Mouse (Mus musculus) liver, embryonic 12.5 days (tissue): Measurements from ENCODE around the gene Rps8. TPM values are rescaled to one million over a fixed set of nuclear protein-coding genes. Genes with fewer than 3 reads are reported as not detected.

ENCODE experiments used
- ATAC-seq: fragments of 200-750 bp; cut with Nextera tagmentation; 2 replicates; pipeline ENCODE4 v1.8.0; 2017; ENCODE audit warnings: moderate number of reproducible peaks, mild to moderate bottlenecking, moderate library complexity
- H3K27ac ChIP-seq: fragments of 300-500 bp; sonication (generic); 2 replicates; pipeline ENCODE4 v1.5.1; 2016; ENCODE audit warnings: mild to moderate bottlenecking
- H3K27me3 ChIP-seq: fragments of 300-500 bp; sonication (generic); replicated peaks from 2 replicates; pipeline ENCODE4 v1.6.1; 2016; ENCODE audit warnings: mild to moderate bottlenecking, moderate library complexity
- H3K36me3 ChIP-seq: fragments of 300-500 bp; sonication (generic); 2 replicates; pipeline ENCODE4 v1.6.1; 2016; ENCODE audit warnings: mild to moderate bottlenecking, moderate library complexity
- H3K4me1 ChIP-seq: fragments of 300-500 bp; sonication (generic); 2 replicates; pipeline ENCODE4 v1.6.1; 2016
- H3K4me2 ChIP-seq: fragments of 300-500 bp; sonication (generic); 2 replicates; pipeline ENCODE4 v1.6.1; 2016; ENCODE audit warnings: mild to moderate bottlenecking, moderate library complexity
- H3K4me3 ChIP-seq: fragments of 300-500 bp; sonication (generic); 2 replicates; pipeline ENCODE4 v1.5.1; 2016; ENCODE audit warnings: mild to moderate bottlenecking, moderate library complexity
- H3K9ac ChIP-seq: fragments of 300-500 bp; sonication (generic); 2 replicates; pipeline ENCODE4 v1.6.1; 2016; ENCODE audit warnings: mild to moderate bottlenecking, moderate library complexity
- H3K9me3 ChIP-seq: fragments of 300-500 bp; sonication (generic); replicated peaks from 2 replicates; pipeline ENCODE4 v1.6.1; 2016; ENCODE audit warnings: mild to moderate bottlenecking, moderate library complexity
- WGBS: fragments of 180-500 bp; shearing (Covaris S2); methylation state at CpG from one replicate; pipeline ENCODE4 v1.1.7; 2016; ENCODE audit not compliant: insufficient replicate concordance; 5-methylcytosine and 5-hydroxymethylcytosine counted together
- polyA plus RNA-seq: library from polyadenylated mRNA; unstranded; fragments of >200 nt; fragmentation: Nextera tagmentation; extraction: Ambion mirVana; gene quantifications from 2 replicates; pipeline ENCODE4 v1.2.1, GENCODE M21; 2016

Gene Rps8
- polyA plus RNA-seq, 1 experiment from 2014 or later = 969 TPM

DNA sequence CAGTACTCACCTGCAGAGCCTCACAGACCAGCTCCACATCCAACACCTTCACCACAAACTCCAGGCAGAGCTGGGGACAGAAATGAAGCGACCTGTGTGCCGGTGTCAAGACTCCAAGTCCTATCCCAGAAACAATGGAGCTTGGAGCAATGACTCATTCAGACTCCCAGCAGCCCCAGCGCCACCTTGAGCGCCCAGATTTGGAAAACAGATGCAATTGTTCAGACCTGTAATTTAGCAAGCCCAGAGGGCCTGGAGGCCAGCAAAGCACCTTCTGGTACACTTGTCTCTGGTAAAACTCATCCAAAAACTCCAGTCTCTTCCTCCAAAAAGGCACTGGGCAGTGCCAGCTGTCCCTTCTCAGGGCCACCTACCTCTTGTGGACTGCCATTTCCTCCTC is 33.8 kb downstream of the Rps8 start:
- H3K36me3 ChIP-seq = peaks cover 4% of the 10 kb centered on the region; the same call in 1 of the 2 replicates
- WGBS = 80% methylated on average over 4 of the region's 4 CpGs
- no peak overlapping the region for H3K4me2 ChIP-seq
- no peak overlapping the region for H3K4me3 ChIP-seq
- H3K9ac ChIP-seq = no peak overlapping the region; the same call in 1 of the 2 replicates
- ATAC-seq = no peak
- no peaks in the 10 kb centered on the region for H3K27me3 ChIP-seq
- peaks cover 57% of the 10 kb centered on the region for H3K4me1 ChIP-seq
- no peaks in the 10 kb centered on the region for H3K9me3 ChIP-seq
- no peak overlapping the region for H3K27ac ChIP-seq

DNA sequence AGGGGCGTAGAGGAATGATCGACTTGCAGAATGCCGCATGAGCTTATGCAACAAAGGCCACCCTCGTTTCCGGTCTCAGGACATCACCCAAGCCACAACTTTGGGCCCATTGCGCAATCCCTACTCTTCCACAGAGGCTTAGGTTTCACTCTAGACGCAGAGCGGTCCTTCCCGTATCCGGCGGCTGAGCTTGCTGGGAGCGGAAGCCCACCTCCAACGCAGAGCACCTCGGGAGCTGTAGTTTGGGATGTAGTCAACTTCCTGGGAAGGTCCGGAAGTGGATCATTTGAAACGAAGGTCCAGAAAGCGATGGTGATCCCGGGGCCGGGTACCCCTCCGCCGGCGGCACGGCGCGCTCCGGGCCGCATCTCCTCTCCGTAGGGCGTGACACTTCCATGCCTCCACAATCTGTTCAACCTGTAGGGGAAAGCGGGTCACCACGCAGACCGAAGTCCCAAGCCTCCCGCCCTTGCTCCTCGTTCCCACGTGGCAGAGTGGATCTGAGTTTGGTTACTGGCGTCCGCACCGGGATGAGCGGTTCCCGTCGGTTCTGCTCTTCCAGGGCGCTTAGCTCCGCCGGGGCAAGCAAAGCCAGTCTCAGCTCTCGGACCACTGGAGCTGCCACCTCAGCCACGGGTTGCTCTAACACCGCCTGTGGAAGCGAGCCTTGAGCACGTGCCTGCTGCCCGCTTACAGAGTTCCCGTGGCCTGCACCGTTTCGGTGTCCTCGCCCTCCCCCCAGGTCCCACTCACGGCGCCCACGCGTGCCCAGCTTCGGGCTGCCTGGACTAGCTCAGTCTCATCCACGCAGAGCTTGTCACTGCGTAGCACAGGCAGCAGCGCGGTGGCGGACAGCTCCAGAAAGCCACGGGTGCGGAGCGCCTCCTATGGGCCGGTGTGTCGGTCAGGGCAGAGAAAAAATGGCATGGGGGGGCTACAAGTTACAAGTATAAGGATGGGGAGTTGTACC is 35.3 kb downstream of the Rps8 start:
- ATAC-seq = peak; percentile 88
- WGBS = under 1% methylated on average over 68 of the region's 69 CpGs
- peak overlapping the region; percentile 71 for H3K4me3 ChIP-seq
- H3K27ac ChIP-seq = peak overlapping the region; percentile 76
- peak overlapping the region; percentile 97 for H3K4me2 ChIP-seq
- no peaks in the 10 kb centered on the region for H3K9me3 ChIP-seq
- no peaks in the 10 kb centered on the region for H3K27me3 ChIP-seq
- H3K9ac ChIP-seq = peak overlapping the region; percentile 80
- peaks cover 4% of the 10 kb centered on the region; the same call in 1 of the 2 replicates for H3K36me3 ChIP-seq
- H3K4me1 ChIP-seq = peaks cover 45% of the 10 kb centered on the region

GRCm38 (mm10) chr4:117120052-117120444 is 36.0 kb downstream of the Rps8 start:
- peak; percentile 5; the same call in 1 of the 2 replicates for ATAC-seq
- H3K9ac ChIP-seq = peak overlapping the region; percentile 80

GRCm38 (mm10) chr4:117119636-117120035 is 36.4 kb downstream of the Rps8 start:
- no peak for ATAC-seq
- Histone ChIP-seq H3K9ac (peak overlapping the region; percentile 80), H3K36me3 (peaks cover 4% of the 10 kb centered on the region; the same call in 1 of the 2 replicates), H3K27ac (peak overlapping the region; percentile 76), H3K9me3 (no peaks in the 10 kb centered on the region), H3K4me2 (peak overlapping the region; percentile 97), H3K4me1 (peaks cover 34% of the 10 kb centered on the region), H3K27me3 (no peaks in the 10 kb centered on the region), H3K4me3 (peak overlapping the region; percentile 71)
- 74% methylated on average over 5 of the region's 5 CpGs for WGBS

More at GRCm38 (mm10) chr4:117120052-117120444, 36.0 kb downstream of the Rps8 start:
- H3K27ac ChIP-seq = peak overlapping the region; percentile 76
- H3K36me3 ChIP-seq = peaks cover 4% of the 10 kb centered on the region; the same call in 1 of the 2 replicates
- WGBS = 4% methylated on average over 10 of the region's 10 CpGs
- H3K4me1 ChIP-seq = peaks cover 38% of the 10 kb centered on the region
- H3K4me2 ChIP-seq = peak overlapping the region; percentile 97
- H3K27me3 ChIP-seq = no peaks in the 10 kb centered on the region
- no peaks in the 10 kb centered on the region for H3K9me3 ChIP-seq
- peak overlapping the region; percentile 71 for H3K4me3 ChIP-seq

GRCm38 (mm10) chr4:117117931-117118330 is 38.1 kb downstream of the Rps8 start:
- Histone ChIP-seq H3K4me3 (no peak overlapping the region), H3K4me2 (no peak overlapping the region), H3K4me1 (peaks cover 22% of the 10 kb centered on the region), H3K27me3 (no peaks in the 10 kb centered on the region), H3K9me3 (no peaks in the 10 kb centered on the region), H3K36me3 (peaks cover 4% of the 10 kb centered on the region; the same call in 1 of the 2 replicates), H3K27ac (no peak overlapping the region), H3K9ac (no peak overlapping the region)
- ATAC-seq = no peak
- 83% methylated on average over 7 of the region's 7 CpGs for WGBS

- H3K27ac ChIP-seq = no peak overlapping the region
- no peak overlapping the region for H3K9ac ChIP-seq
- no peak for ATAC-seq
- no peak overlapping the region for H3K4me3 ChIP-seq
- no peaks in the 10 kb centered on the region for H3K9me3 ChIP-seq
- H3K36me3 ChIP-seq = peaks cover 4% of the 10 kb centered on the region; the same call in 1 of the 2 replicates
- no peak overlapping the region for H3K4me2 ChIP-seq
- H3K4me1 ChIP-seq = peaks cover 12% of the 10 kb centered on the region
- H3K27me3 ChIP-seq = no peaks in the 10 kb centered on the region
- WGBS = 82% methylated on average over 5 of the region's 5 CpGs
Observed at GRCm38 (mm10) chr4:117115592-117115991, 40.5 kb downstream of the Rps8 start.

GRCm38 (mm10) chr4:117113237-117113636 is 42.8 kb downstream of the Rps8 start:
- H3K9ac ChIP-seq = no peak overlapping the region
- no peaks in the 10 kb centered on the region; the same call in 1 of the 2 replicates for H3K36me3 ChIP-seq
- H3K4me1 ChIP-seq = no peaks in the 10 kb centered on the region
- 90% methylated on average over 1 of the region's 1 CpGs for WGBS
- H3K27ac ChIP-seq = no peak overlapping the region
- ATAC-seq = no peak
- peaks cover 6% of the 10 kb centered on the region; the same call in 1 of the 2 replicates for H3K27me3 ChIP-seq
- no peak overlapping the region for H3K4me2 ChIP-seq
- H3K4me3 ChIP-seq = no peak overlapping the region
- no peaks in the 10 kb centered on the region for H3K9me3 ChIP-seq

GRCm38 (mm10) chr4:117110985-117111384 is 45.1 kb downstream of the Rps8 start:
- no peaks in the 10 kb centered on the region for H3K9me3 ChIP-seq
- H3K4me3 ChIP-seq = no peak overlapping the region
- no peak overlapping the region for H3K27ac ChIP-seq
- no peak for ATAC-seq
- peaks cover 8% of the 10 kb centered on the region; the same call in 1 of the 2 replicates for H3K27me3 ChIP-seq
- H3K4me1 ChIP-seq = no peaks in the 10 kb centered on the region
- no peak overlapping the region for H3K9ac ChIP-seq
- no peaks in the 10 kb centered on the region for H3K36me3 ChIP-seq
- 81% methylated on average over 11 of the region's 11 CpGs for WGBS
- H3K4me2 ChIP-seq = no peak overlapping the region

- no peaks in the 10 kb centered on the region for H3K9me3 ChIP-seq
- H3K4me1 ChIP-seq = no peaks in the 10 kb centered on the region
- no peak for ATAC-seq
- no peak overlapping the region for H3K4me3 ChIP-seq
- H3K36me3 ChIP-seq = no peaks in the 10 kb centered on the region
- no peak overlapping the region for H3K27ac ChIP-seq
- peaks cover 14% of the 10 kb centered on the region for H3K27me3 ChIP-seq
- 77% methylated on average over 13 of the region's 13 CpGs for WGBS
- H3K9ac ChIP-seq = no peak overlapping the region
- H3K4me2 ChIP-seq = no peak overlapping the region
Observed at GRCm38 (mm10) chr4:117110249-117110648, 45.8 kb downstream of the Rps8 start.

DNA sequence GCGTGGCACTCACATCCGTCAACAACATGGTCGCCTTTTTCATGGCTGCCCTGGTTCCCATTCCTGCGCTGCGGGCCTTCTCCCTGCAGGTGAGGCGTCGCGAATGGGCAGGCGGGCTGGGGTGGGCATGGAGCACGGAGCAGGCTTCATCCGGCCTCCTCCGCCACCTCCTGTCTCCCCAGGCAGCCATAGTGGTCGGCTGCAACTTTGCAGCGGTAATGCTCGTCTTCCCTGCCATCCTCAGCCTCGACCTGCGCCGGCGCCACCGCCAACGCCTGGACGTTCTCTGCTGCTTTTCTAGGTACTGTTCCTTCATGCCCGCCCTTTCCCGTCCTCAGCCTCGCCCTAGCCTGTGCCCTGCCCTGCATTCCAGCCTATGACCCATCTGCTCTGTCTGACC is 46.7 kb downstream of the Rps8 start:
- WGBS = 81% methylated on average over 25 of the region's 25 CpGs
- H3K27me3 ChIP-seq = peaks cover 21% of the 10 kb centered on the region
- no peak overlapping the region for H3K27ac ChIP-seq
- H3K36me3 ChIP-seq = no peaks in the 10 kb centered on the region
- H3K4me3 ChIP-seq = no peak overlapping the region
- no peaks in the 10 kb centered on the region for H3K4me1 ChIP-seq
- no peak overlapping the region for H3K4me2 ChIP-seq
- no peaks in the 10 kb centered on the region for H3K9me3 ChIP-seq
- ATAC-seq = no peak
- H3K9ac ChIP-seq = no peak overlapping the region

GRCm38 (mm10) chr4:117108524-117108849 is 47.6 kb downstream of the Rps8 start:
- Histone ChIP-seq H3K4me2 (no peak overlapping the region), H3K9me3 (no peaks in the 10 kb centered on the region), H3K4me3 (no peak overlapping the region), H3K27ac (no peak overlapping the region), H3K36me3 (no peaks in the 10 kb centered on the region), H3K27me3 (peaks cover 30% of the 10 kb centered on the region), H3K4me1 (no peaks in the 10 kb centered on the region), H3K9ac (no peak overlapping the region)
- no peak for ATAC-seq
- 88% methylated on average over 6 of the region's 6 CpGs for WGBS

GRCm38 (mm10) chr4:117107813-117108523 is 48.1 kb downstream of the Rps8 start:
- 80% methylated on average over 18 of the region's 18 CpGs for WGBS

More at GRCm38 (mm10) chr4:117107813-117108523, 48.1 kb downstream of the Rps8 start:
- no peak for ATAC-seq
- Histone ChIP-seq H3K9ac (no peak overlapping the region), H3K27ac (no peak overlapping the region), H3K4me3 (no peak overlapping the region), H3K4me2 (no peak overlapping the region), H3K27me3 (peaks cover 33% of the 10 kb centered on the region), H3K36me3 (no peaks in the 10 kb centered on the region), H3K4me1 (no peaks in the 10 kb centered on the region), H3K9me3 (no peaks in the 10 kb centered on the region)
